Mouse (Mus musculus): ENCODE results near the gene Dclk1. TPM values are rescaled to one million over a fixed set of nuclear protein-coding genes. Genes with fewer than 3 reads are reported as not detected.

Gene Dclk1
- total and polyA plus RNA-seq, 3 experiments, result 0.52 to 6.3 (median 2.6) TPM

DNA sequence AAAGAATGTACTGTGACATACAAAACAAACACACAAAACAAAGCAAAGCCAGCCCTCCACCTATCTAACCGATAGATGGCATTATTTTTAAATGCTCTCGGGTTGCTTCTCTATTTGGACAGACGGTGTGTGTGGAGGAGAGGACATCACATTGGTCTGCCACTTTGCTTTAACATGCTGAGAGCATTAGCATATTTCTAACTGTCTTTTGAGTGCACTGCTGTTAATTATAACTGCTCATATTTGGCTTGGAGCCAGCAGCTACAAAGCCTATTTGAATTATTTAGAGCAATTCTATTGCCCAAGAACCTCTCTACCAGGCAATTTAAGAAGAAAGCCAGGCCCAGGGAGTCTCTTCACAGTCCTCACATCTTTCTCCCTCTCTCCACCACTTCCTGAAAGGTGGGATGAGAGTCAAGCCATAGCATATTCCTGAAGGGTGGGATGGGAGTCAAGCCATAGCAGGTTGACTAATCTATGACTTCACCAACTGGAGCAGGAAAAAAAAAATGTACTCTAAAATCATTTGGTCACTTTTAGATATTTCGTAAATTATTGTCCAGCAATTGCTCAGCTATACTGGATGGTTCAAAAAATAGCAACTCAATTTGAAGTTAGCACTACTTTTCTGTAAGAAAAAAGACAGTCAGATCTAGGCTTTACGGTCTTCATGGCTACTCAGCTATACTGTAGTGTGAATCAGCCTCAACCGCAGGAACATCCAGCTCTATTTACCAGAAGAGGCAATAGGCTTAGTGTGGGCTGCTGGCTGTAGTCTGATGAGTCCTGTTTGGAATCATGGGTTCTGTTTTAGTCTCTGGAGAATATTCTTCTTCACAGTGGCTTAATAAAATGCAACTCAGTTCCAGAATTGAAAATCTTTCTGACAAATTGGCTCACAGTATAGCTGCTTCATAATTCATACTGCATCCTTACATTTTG, 155.9 kb downstream of the Dclk1 start:
- no peak for DNase-seq

DNA sequence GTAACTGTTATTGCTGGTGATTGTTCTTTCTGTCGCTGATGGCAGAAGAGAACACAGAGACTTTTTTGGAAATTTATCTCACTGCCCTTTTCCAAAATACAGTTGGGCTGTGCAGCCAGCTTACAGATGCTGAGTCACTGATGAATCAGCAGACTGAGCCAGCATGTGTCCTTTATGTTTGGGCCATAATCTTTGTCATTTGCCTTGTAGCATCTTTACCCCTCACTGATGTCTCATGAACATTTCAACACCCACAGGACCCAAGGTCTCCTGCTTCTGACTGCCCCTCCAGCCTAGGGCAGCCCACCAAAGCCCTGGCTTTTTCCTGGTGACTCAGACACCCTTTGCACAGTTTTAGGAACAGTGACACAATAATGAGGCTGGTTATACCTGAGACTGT, 159.1 kb downstream of the Dclk1 start:
- DNase-seq, result peak; percentile 72

GRCm38 (mm10) chr3:55404751-55405150, 162.6 kb downstream of the Dclk1 start:
- no peak for DNase-seq

- DNase-seq, result no peak
Observed at GRCm38 (mm10) chr3:55406616-55407015, 164.5 kb downstream of the Dclk1 start.

DNA sequence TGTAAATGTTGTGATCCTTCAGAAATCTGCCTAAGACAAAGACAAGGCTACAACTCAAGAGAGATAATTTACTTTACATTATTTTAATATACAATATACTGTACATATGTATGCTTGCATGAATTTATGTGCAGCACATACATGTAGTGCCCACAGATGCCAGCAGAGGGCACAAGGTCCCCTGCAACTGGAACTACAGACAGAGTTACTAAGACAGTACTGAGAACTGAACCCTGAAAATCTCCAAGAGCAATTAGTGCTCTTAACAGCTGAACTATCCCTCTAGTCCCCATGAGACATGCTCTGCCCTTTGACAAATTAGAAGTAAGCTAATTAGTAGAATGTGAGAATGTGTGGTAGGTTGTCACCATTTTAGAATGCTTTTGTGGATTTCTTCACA, 169.4 kb downstream of the Dclk1 start:
- DNase-seq, result no peak

DNA sequence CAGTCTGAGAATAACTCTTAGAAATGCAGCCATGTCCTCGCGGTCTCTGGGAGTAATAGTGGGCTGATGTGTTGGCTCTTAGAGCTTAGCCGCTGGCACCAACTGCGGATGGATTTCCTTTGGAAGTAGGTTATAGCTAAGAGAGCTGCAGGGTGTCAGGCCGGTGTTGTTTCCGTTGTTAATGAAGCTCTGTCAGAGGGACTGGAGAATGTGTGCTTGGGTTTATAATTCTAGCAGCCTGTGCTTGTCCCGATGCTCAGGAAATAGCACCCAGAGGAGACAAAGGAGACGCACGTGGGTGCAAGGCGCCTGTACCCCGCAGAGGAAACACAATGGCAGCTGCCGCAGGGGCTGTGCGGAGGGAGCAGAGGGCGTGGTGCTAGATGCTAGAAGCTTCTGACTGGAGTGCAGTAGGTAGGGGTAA, 173.4 kb downstream of the Dclk1 start:
- DNase-seq, result no peak

DNA sequence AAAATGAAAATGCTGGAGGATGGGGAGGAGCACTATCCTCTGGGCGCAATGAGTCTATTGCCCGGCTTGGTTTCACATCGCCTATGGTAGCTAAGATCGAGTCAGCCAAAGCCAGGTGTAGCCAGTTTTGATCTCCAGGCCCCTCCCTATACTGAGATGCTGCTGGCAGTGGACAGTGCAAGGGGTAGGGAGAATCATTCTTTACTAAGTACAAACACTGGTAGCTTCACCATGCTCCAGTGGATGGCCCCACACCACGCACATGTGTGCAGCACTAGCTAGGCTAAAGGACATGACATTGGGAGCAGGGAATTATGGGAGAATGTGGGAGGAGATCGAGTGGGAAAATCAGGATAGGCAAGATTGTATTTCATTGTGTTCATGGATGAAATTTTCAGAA, 176.7 kb downstream of the Dclk1 start:
- DNase-seq, result no peak

- no peak for DNase-seq
Observed at GRCm38 (mm10) chr3:55419334-55419733, 177.2 kb downstream of the Dclk1 start.

GRCm38 (mm10) chr3:55420436-55421083, 178.4 kb downstream of the Dclk1 start:
- DNase-seq, result no peak

DNA sequence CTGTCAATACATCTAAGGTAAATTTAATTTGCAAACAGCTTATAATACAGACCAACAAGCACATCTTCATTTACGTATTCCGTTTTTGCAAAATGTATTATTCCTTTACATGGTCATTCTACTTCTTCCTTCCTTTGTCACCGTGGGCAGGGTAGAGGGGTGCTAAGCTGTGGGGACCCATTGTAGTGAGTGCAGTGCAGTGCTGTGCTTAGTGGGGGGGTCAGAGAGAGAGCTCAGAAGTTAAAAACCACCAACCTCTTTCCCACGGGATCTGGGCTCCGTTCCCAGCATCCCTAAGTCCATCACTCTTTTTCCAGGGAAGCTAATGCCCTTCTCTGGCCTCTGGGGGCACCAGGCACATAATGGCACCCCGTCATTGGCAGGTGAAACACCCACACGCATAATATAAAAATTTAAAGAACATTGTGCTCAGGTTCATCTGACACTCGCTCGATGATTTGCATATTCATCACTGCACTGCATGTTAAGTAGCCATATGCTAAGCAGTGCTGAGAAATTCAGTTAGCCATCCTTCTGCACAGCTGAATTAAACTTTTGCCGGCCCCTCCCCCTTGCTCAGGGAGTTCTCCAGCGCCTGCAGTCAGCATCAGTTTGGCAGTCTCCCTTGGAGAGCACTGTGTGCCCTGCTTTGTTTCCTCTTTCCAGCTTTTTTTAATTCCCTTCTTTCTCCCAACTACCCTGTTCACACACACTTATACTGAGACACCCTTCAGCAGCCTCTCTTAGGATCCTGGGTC, 181.7 kb downstream of the Dclk1 start:
- no peak for DNase-seq

DNA sequence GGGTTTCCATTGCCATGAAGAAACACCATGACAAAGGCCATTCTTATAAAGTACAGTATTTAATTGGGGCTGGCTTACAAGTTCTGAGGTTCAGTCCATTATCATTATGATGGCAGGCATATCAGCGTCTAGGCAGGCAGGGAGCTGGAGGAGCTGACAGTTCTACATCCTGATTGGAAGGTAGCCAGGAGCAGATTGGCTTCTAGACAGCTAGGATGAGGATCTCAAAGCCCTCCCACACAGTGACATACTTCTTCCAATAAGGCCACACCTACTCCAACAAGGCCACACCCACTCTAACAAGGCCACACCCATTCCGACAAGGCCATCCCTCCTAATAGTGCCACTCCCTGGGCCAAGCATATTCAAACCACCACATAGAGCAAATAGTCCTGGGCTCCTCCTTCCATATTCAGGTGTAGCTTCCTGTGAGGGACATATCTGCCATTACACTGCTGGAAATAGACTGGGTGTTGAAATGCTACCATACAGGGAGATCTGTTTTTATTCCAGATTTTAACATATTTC, 187.9 kb downstream of the Dclk1 start:
- DNase-seq, result no peak

DNA sequence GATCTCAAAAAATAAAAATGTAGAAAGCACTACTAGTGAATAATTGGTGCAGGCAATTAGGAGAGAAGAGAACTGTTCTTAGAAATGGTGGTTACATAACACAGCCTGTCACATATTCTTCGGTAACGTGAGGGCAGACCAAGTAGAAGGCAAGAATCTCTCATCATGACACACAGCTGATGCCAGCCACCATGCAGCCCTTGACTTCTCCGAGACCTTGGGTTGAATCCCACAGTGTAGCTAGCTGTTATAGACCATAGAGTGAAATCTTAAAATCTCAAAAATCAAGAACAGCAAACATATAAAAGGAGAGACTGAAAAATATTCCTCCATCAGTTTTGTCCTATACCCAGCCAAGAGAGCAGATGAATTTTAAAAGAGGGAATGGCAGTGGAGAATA, 189.1 kb downstream of the Dclk1 start:
- DNase-seq, result peak; percentile 35

DNA sequence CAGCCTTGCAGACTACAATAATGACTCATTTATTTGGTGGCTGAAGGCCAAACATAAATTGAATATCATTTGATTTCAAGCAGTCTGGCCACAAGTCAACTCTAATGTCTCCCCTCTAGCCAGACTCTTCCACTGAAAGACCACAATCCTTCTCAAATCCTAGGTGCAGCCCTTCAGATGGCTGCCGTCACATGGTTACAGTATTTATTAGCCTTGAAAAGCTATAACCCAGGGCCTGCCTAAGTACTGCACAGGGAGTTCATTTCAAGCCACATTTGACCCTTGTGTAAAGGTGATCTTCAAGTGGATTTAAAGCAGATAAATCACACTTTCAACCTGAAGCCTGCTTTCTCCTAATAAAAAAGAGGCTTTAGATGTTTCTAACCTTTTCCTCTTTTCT, 192.1 kb downstream of the Dclk1 start:
- peak; percentile 21 for DNase-seq

DNA sequence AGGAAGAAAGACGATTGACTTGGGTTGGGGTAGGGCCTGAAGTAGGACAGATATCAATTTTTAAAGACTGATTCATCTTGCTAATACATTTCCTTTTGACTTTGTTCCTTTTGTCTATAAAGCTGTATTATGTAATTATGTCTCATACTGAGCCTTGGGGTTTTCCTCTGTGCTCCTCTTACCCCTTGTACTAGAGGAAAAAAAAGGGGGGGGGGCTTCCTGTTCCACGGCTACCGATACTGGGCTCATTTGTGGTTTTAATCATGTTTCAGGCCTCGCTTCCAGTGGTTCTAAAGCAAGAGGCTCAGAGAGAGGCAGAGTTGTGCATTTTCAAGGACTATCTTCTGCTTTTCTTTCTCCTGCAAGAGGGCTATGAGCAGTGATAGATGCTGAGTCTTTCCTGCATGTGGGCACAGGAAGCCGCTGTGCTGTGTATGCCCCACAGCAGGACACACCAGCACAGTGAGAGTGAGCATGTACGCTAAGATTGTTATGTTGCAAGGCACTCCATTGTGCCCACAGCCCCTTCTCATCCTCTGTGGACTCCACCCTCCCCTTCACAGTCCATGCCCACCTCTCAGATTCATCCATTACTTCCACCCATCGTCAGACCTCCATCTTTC, 196.8 kb downstream of the Dclk1 start:
- no peak for DNase-seq

- DNase-seq, result no peak
Observed at GRCm38 (mm10) chr3:55440342-55440741, 198.2 kb downstream of the Dclk1 start.

DNA sequence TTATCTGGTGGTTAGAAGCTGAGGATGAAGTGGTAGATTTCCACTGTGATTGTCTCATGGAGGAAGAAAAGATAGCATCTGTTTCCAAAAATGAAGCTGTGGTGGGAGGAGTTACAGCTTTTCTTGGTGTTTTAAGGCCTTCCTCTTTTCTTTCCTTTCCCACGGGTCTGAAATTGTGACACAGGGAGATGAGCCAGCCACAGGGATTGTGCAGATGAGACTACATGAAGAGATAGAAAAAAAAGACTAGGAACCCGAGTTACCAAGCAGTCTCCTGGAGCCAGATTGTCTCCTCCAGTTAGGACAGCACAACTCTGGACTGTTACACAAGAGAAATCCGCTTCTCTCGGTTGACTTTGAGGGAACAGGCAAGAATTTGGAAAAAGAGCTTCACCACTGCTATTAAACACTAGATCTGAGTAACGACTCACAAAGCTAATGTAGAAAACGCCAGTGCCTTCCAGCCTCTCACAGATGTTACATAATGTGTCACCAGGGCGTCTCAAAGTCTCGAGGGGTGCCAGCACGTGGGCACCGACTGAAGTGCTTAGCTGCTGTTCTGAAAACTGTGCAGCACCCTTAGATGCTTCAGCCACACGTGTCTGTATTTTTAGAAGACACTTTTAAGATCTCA, 200.0 kb downstream of the Dclk1 start:
- no peak for DNase-seq

DNA sequence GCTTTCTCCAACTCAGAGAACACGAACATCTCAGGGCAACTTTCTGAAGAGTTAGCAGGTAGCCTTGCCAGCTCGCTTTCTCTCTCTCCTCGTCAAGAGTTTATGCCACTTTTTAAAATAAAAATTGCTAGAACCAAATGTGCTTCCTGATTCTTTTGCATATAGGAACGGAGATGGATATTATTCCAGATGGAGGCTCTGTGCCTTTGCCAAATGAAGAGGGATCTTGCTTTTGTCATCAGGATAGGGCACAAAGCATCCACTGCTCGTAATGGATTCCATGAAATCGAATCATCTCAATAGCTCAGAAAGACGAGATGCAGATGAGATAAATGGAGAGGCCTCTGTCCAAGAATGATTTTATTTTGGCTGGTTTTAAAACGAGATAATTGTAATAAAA, 201.1 kb downstream of the Dclk1 start:
- DNase-seq, result no peak

DNA sequence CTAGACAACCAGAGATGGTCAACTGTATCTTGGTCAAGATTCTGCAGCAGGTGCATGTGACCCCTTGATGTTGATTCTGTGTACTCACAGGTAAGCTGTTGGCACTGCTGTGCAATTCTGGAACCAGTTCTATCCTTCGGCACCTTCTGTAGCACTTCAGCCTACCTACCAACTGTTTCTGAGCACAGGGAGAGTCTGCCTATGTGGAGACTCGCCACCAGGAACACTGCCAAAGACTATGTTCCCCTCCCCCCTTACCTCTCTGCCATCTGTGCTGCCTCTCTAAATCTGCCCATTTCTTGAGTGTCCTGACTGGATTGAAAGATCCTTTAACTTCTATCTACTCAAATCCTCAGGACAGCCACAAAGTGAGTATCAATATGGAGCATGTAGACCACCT, 201.6 kb downstream of the Dclk1 start:
- DNase-seq, result no peak

- DNase-seq, result no peak
Observed at GRCm38 (mm10) chr3:55446681-55447080, 204.5 kb downstream of the Dclk1 start.

DNA sequence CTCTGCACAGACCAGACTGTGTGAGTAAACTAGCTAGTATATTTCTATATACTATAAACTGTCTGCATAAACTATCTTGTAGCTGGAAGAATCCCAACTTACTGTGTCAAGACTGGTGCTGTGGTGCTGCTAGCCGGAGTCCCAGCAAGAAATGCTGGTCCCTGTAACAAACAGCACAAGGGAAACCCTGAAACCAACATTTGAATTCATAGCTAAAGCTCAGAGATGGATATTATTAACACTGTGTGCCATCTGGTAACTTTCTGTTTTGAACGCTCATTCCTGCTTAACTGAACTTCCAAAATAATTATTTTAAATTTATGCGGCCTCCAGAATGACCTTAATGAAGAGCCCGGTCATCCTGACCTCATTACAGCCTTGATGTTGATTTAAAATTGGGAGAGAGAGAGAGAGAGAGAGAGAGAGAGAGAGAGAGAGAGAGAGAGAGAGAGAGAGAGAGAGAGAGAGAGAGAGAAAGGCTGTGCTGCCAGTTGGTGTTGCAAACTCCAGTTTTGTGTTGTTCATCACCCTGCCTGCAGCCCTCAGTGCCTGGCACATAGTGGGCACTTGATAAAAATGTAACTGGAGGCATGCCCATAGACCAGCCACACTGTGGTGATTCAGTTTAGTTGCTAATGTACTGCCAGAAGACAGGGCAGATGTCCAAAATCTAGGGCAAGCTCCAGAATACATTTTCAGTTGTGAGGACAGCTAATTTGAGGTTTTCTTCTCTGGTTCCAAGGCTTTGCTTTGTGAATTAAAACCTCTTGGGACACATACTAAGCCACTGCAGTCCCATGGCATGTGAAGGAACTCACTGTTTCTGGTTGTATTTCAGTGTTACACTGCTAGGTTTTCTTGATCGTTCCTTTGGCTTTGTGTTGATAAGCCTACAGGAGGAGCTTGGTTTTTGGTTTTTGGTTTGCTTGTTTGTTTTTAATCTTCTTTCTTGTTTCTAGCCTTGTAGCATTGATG, 205.6 kb downstream of the Dclk1 start:
- peak; percentile 82 for DNase-seq
